Mouse (Mus musculus): ENCODE data around the gene Thap3. TPM values are rescaled to one million over a fixed set of nuclear protein-coding genes. Genes with fewer than 3 reads are reported as not detected.
A peak's percentile ranks its signal among the peaks of the same experiment; 100 is the strongest.

Gene Thap3
- polyA plus RNA-seq, 1 experiment, result 46.2 TPM

DNA sequence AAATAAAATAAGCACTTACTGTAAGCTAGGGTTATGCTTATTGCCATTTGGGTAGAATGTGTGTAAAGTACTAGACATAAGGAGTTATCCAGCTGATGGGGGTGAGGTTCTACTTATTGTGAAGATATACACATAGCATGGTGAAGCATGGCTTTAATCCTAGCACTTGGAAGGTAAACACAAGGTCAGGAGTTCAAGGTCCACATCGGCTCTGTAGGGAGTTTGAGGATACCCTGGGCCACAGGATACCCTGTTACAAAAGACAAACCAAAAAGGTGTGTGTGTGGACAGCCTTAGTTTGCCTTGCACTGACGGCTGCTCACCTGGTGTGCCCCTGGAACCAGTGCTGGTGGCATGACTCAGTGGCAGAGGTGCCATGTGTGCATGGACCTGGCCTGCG is 50.7 kb downstream of the Thap3 start:
- Histone ChIP-seq H3K36me3 (ENCODE audit: control insufficient read depth, insufficient read depth, low read length) (no peaks in the 10 kb centered on the region), H3K27me3 (ENCODE audit: control insufficient read depth, insufficient read depth, low read length) (no peaks in the 10 kb centered on the region), H3K4me1 (ENCODE audit: control insufficient read depth, insufficient read depth, insufficient read length) (no peaks in the 10 kb centered on the region; the same call in none of the 2 replicates), H3K27ac (ENCODE audit: insufficient read depth, low read length) (no peak overlapping the region), H3K4me3 (ENCODE audit: extremely low read depth, insufficient read depth, insufficient read length) (no peak overlapping the region)
- 94% methylated on average over 3 of the region's 3 CpGs for WGBS
- no peak for DNase-seq (ENCODE audit: low read depth in 1 of 2, low spot score in 2 of 2)
- TF ChIP-seq CTCF (IDR thresholded peaks at IDR 0.05; ENCODE audit: extremely low read depth, insufficient read depth, insufficient read length, insufficient replicate concordance) (no peak), POLR2A (IDR thresholded peaks at IDR 0.05; ENCODE audit: low read depth, low read length) (no peak)

DNA sequence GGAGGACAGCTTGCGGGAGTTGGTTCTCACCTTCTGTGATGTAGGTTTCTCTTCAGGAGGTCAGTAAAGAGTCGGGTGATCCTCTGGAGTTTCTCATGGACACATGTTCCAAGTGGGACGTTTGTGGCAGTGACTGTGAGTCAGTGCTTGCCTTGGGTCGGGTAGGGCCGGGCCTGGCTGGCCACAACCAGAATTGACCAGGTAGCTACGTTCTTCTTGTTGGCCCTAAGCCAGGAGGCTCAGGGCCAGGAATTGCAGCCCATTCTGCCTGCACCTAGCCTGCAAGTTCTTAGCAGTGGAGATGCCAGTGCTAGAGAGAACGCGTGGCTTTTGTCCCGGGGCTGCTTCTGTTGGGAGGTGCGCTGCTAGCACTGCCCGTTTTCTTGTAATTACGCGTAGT is 51.4 kb downstream of the Thap3 start:
- no peaks in the 10 kb centered on the region for H3K36me3 ChIP-seq (ENCODE audit: control insufficient read depth, insufficient read depth, low read length)
- no peak overlapping the region for H3K27ac ChIP-seq (ENCODE audit: insufficient read depth, low read length)
- no peaks in the 10 kb centered on the region; the same call in none of the 2 replicates for H3K4me1 ChIP-seq (ENCODE audit: control insufficient read depth, insufficient read depth, insufficient read length)
- TF ChIP-seq CTCF (IDR thresholded peaks at IDR 0.05; ENCODE audit: extremely low read depth, insufficient read depth, insufficient read length, insufficient replicate concordance) (no peak), POLR2A (IDR thresholded peaks at IDR 0.05; ENCODE audit: low read depth, low read length) (no peak)
- no peaks in the 10 kb centered on the region for H3K27me3 ChIP-seq (ENCODE audit: control insufficient read depth, insufficient read depth, low read length)
- WGBS, result 92% methylated on average over 13 of the region's 13 CpGs
- DNase-seq (ENCODE audit: low read depth in 1 of 2, low spot score in 2 of 2), result no peak
- no peak overlapping the region for H3K4me3 ChIP-seq (ENCODE audit: extremely low read depth, insufficient read depth, insufficient read length)

DNA sequence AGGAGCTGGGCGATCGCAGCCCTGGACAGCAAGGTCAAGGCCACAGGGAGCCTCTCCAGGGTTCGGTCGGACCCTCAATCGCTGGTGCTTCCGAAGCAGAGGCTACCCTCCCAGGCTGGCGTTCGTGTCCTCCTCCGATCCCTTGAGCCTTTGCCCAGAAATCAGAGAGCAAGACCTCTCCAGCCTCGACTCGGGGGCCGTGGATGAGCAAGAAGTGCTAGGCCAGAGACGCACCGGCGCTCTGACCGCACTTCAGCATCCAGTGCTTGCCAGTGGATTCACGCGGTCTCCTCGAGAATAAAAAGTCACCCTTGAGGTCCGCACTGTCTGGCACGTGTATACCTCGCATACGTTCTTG is 54.6 kb downstream of the Thap3 start:
- under 1% methylated on average over 23 of the region's 23 CpGs for WGBS
- peak overlapping the region; percentile 94 for H3K4me3 ChIP-seq (ENCODE audit: extremely low read depth, insufficient read depth, insufficient read length)
- TF ChIP-seq POLR2A (IDR thresholded peaks at IDR 0.05; ENCODE audit: low read depth, low read length) (no peak), CTCF (IDR thresholded peaks at IDR 0.05; ENCODE audit: extremely low read depth, insufficient read depth, insufficient read length, insufficient replicate concordance) (no peak)
- H3K27me3 ChIP-seq (ENCODE audit: control insufficient read depth, insufficient read depth, low read length), result no peaks in the 10 kb centered on the region
- H3K36me3 ChIP-seq (ENCODE audit: control insufficient read depth, insufficient read depth, low read length), result no peaks in the 10 kb centered on the region
- no peak for DNase-seq (ENCODE audit: low read depth in 1 of 2, low spot score in 2 of 2)
- H3K27ac ChIP-seq (ENCODE audit: insufficient read depth, low read length), result no peak overlapping the region
- H3K4me1 ChIP-seq (ENCODE audit: control insufficient read depth, insufficient read depth, insufficient read length), result no peaks in the 10 kb centered on the region; the same call in none of the 2 replicates

DNA sequence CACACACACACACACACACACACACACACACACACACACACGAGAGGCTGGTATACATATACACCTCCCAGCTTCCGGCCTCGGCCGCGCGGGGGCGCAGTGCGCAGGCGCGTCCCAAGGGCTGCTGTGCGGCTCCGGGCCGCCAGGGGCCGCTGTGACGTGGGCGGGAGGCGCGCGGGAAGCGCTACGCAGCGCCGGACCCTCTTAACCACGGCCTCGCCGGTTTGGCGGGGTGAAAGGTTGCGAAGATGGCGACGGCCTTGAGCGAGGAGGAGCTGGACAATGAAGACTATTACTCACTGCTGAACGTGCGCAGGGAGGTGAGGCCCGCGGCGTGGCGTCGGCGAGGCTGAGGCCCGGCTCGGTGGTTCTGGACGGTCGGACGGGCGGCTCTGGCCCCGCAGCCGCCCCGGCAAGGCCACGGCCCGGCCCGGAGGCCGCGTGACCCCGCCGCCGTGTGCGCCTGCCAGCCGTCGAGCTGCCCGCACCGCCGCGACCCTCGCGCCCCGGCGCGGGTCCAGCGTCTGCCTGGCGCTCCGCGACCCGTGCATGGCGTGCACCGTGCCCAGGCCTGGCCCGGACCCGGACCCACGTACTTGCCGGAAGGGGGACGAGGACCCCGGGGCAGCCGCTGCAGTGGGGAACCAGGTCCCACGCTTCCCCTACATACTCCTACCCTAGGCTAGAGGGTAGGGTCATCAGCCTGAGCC is 55.1 kb downstream of the Thap3 start, which contains the start of gene Dnajc11:
Gene Dnajc11, plus strand, starts transcription at position 187 of the 710 bp plus-strand sequence.
- Histone ChIP-seq H3K36me3 (ENCODE audit: control insufficient read depth, insufficient read depth, low read length) (no peaks in the 10 kb centered on the region), H3K27ac (ENCODE audit: insufficient read depth, low read length) (peak within 1 kb of the TSS; percentile 44; the same call in 1 of the 2 replicates), H3K27me3 (ENCODE audit: control insufficient read depth, insufficient read depth, low read length) (no peaks in the 10 kb centered on the region), H3K4me3 (ENCODE audit: extremely low read depth, insufficient read depth, insufficient read length) (peak within 1 kb of the TSS; percentile 94), H3K4me1 (ENCODE audit: control insufficient read depth, insufficient read depth, insufficient read length) (no peaks in the 10 kb centered on the region; the same call in none of the 2 replicates)
- peak; percentile 84 to 86 for DNase-seq (ENCODE audit: low read depth in 1 of 2, low spot score in 2 of 2)
- under 1% methylated on average over 78 of the region's 83 CpGs for WGBS
- TF ChIP-seq CTCF (IDR thresholded peaks at IDR 0.05; ENCODE audit: extremely low read depth, insufficient read depth, insufficient read length, insufficient replicate concordance) (peak; percentile 98), POLR2A (IDR thresholded peaks at IDR 0.05; ENCODE audit: low read depth, low read length) (no peak)

Other genes with a start within 250 kb of the Thap3 start
- gene Camta1, start 127.1 kb downstream of the Thap3 start, polyA plus RNA-seq (2012; rRNA removed), result 6.3 and 7.7 TPM in 2 replicates
- 31.6 and 40.9 TPM in 2 replicates for gene Dnajc11, start 55.3 kb downstream of the Thap3 start, polyA plus RNA-seq (2012; rRNA removed)
- gene Phf13, start 7.3 kb upstream of the Thap3 start, polyA plus RNA-seq (2012; rRNA removed), result 3.8 and 4.2 TPM in 2 replicates
- 20.1 and 28.4 TPM in 2 replicates for gene Klhl21, start 19.8 kb upstream of the Thap3 start, polyA plus RNA-seq (2012; rRNA removed)
- gene Zbtb48, start 38.7 kb upstream of the Thap3 start, polyA plus RNA-seq (2012; rRNA removed), result 18.9 and 21.3 TPM in 2 replicates
- 0.14 and 0.15 TPM in 2 replicates for gene Tas1r1, start 49.6 kb upstream of the Thap3 start, polyA plus RNA-seq (2012; rRNA removed)
- gene Nol9, start 50.3 kb upstream of the Thap3 start, polyA plus RNA-seq (2012; rRNA removed), result 22.8 and 28.1 TPM in 2 replicates
- 9.5 and 13.1 TPM in 2 replicates for gene Plekhg5, start 83.5 kb upstream of the Thap3 start, polyA plus RNA-seq (2012; rRNA removed)
- gene Tnfrsf25, start 126.9 kb upstream of the Thap3 start, polyA plus RNA-seq (2012; rRNA removed), result 17.0 and 27.0 TPM in 2 replicates
- 2.1 and 2.7 TPM in 2 replicates for gene Espn, start 163.4 kb upstream of the Thap3 start, polyA plus RNA-seq (2012; rRNA removed)
- not detected in 2 replicates for gene Hes2, start 169.9 kb upstream of the Thap3 start, polyA plus RNA-seq (2012; rRNA removed)
- gene Acot7, start 189.1 kb upstream of the Thap3 start, polyA plus RNA-seq (2012; rRNA removed), result 15.4 and 17.9 TPM in 2 replicates